Mouse (Mus musculus): Measurements from ENCODE around the gene Lbhd2. TPM values are rescaled to one million over a fixed set of nuclear protein-coding genes. Genes with fewer than 3 reads are reported as not detected.

Gene Lbhd2
- 4.3 and 11.8 TPM in 2 replicates for total RNA-seq (2014; rRNA removed)
- polyA plus RNA-seq (2015; fragmentation: Nextera tagmentation; extraction: Ambion mirVana): 6.0 and 7.8 TPM in 2 replicates

DNA sequence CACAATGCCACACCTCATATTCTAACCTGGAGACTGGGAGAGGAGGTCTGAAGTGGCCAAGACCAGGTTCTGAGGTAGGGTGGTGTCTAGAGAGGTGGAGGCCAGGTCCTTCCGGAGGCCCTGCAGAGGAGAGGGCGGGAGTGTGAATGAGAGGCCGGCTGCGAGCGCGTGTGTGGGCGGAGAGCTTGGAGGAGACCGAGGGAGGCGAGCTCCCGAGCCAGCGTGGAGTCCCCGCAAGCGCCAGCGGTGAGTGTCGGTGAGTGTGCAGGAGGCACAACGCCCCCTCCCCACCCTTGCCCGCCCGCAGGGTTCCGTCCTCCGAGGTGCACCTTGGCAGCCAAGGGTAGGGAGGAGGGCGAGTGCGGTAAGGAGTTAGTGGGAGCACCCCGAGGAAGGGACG is at the start of gene Lbhd2:
Gene Lbhd2, plus strand, starts transcription at position 188 of the 400 bp plus-strand sequence.
- H3K9ac ChIP-seq (replicated peaks; ENCODE audit: low read length): no peak within 1 kb of the TSS
- no peak for TF ChIP-seq CTCF (IDR thresholded peaks at IDR 0.05; ENCODE audit: low read depth)
- WGBS: 3% methylated on average over 22 of the region's 24 CpGs
- H3K27ac ChIP-seq: no peak within 1 kb of the TSS
- no peaks in the 10 kb centered on the region for H3K27me3 ChIP-seq (ENCODE audit: insufficient read depth, low read length)
- no peak for DNase-seq (ENCODE audit: low spot score)
- peak within 1 kb of the TSS; percentile 23 for H3K4me3 ChIP-seq (ENCODE audit: low read length)
- ATAC-seq: no peak
- H3K4me1 ChIP-seq (ENCODE audit: insufficient read depth, low read length): peaks cover 12% of the 10 kb centered on the region; the same call in 1 of the 2 replicates
- H3K4me2 ChIP-seq (ENCODE audit: low read depth, low read length): peak within 1 kb of the TSS; percentile 46
- no peaks in the 10 kb centered on the region for H3K36me3 ChIP-seq (ENCODE audit: insufficient read depth, low read length)
- no peaks in the 10 kb centered on the region for H3K9me3 ChIP-seq (ENCODE audit: low read length)

DNA sequence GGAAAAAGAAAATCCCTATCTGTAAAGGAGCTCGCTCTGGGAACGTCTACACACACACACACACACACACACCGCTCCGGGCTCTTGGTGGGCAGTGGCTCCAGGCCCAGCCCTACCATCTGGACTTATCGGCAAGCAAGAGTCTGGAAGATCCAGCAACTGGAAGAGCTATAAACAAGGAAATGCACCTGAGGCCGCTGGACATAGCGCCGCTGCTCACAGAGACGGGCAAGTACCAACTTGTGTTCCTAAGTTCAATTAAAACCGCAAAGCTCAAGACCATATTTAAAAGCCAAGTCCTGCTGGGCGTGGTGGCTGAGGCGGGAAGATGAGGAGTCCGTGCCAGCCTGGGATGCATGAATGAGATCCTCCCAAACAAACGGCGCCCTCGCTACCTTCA is 45.9 kb upstream of the Lbhd2 start:
- Histone ChIP-seq H3K9ac (replicated peaks; ENCODE audit: low read length) (no peak overlapping the region), H3K36me3 (ENCODE audit: insufficient read depth, low read length) (no peaks in the 10 kb centered on the region), H3K4me2 (ENCODE audit: low read depth, low read length) (peak overlapping the region; percentile 34; the same call in 1 of the 2 replicates), H3K9me3 (ENCODE audit: low read length) (no peaks in the 10 kb centered on the region), H3K4me3 (ENCODE audit: low read length) (no peak overlapping the region), H3K27me3 (ENCODE audit: insufficient read depth, low read length) (no peaks in the 10 kb centered on the region), H3K27ac (peak overlapping the region; percentile 29; the same call in 1 of the 2 replicates), H3K4me1 (ENCODE audit: insufficient read depth, low read length) (peaks cover 16% of the 10 kb centered on the region)
- no peak for TF ChIP-seq CTCF (IDR thresholded peaks at IDR 0.05; ENCODE audit: low read depth)
- DNase-seq (ENCODE audit: low spot score): peak; percentile 45
- 66% methylated on average over 16 of the region's 16 CpGs for whole genome bisulfite sequencing
- no peak; the same call in 1 of the 2 replicates for ATAC-seq

DNA sequence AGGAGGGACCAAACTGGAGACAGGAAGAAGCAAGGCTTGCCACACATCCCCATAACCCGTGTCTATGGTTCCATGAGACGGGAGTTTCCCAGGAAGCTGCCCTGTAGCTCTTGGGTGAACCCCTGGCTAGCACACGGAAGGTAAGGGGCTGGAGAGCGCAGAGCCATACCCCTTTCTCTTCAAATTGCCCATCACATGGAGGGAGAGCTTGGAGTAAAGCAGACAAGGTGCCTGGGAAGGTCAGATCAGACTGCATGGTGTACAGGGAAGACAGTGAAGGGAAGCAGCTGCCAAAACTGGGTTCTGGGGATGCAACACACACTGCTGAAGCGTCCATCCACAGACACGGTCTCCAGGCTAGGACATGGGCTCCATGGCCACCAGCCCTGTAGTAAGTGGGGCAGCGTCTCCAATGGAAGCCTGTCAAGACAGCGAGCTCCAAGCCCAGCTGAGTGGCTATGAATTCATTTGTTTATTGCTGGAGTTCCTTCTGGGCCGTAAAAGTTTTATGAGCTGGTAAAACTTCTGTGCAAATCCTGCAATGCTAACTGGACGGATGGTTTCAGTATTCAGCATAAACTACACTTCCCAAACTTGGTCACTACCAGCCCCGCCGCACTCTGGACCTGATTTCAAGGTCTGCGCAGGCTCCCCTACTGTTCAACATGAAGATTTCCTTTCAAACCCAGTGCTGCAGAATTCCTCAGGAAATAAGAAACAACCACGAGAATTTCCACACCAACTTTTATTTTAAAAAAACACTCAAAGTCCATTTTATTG is 45.1 kb upstream of the Lbhd2 start:
- Histone ChIP-seq H3K4me2 (ENCODE audit: low read depth, low read length) (peak overlapping the region; percentile 34; the same call in 1 of the 2 replicates), H3K9me3 (ENCODE audit: low read length) (no peaks in the 10 kb centered on the region), H3K4me3 (ENCODE audit: low read length) (no peak overlapping the region), H3K36me3 (ENCODE audit: insufficient read depth, low read length) (no peaks in the 10 kb centered on the region), H3K27ac (peak overlapping the region; percentile 29; the same call in 1 of the 2 replicates), H3K9ac (replicated peaks; ENCODE audit: low read length) (no peak overlapping the region), H3K27me3 (ENCODE audit: insufficient read depth, low read length) (no peaks in the 10 kb centered on the region), H3K4me1 (ENCODE audit: insufficient read depth, low read length) (peaks cover 16% of the 10 kb centered on the region)
- TF ChIP-seq CTCF (IDR thresholded peaks at IDR 0.05; ENCODE audit: low read depth): no peak
- no peak for DNase-seq (ENCODE audit: low spot score)
- ATAC-seq: no peak
- WGBS: 82% methylated on average over 14 of the region's 14 CpGs

DNA sequence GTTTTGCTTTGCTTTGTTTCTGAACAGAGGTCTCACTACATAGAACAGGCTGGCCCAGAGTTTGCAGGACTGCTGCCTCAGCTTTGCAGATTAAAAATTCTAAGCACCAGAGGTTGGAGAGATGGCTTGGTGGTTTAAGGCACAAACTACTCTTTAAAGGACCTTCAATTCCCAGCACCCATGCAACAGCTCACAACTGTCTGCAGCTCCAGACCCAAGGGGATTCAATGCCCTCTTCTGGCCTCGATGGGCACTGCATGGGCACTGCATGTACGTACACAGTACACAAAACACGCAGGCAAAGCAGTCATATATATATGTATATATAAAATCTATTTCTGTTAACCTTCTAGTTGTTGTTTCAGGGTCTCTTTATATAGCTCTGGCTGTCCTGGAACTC is 42.4 kb upstream of the Lbhd2 start:
- Histone ChIP-seq H3K9ac (replicated peaks; ENCODE audit: low read length) (no peak overlapping the region), H3K27me3 (ENCODE audit: insufficient read depth, low read length) (no peaks in the 10 kb centered on the region), H3K36me3 (ENCODE audit: insufficient read depth, low read length) (no peaks in the 10 kb centered on the region), H3K27ac (no peak overlapping the region), H3K4me1 (ENCODE audit: insufficient read depth, low read length) (peaks cover 12% of the 10 kb centered on the region), H3K4me3 (ENCODE audit: low read length) (no peak overlapping the region), H3K9me3 (ENCODE audit: low read length) (no peaks in the 10 kb centered on the region), H3K4me2 (ENCODE audit: low read depth, low read length) (no peak overlapping the region)
- WGBS: 91% methylated on average over 3 of the region's 3 CpGs
- DNase-seq (ENCODE audit: low spot score) (no peak), ATAC-seq (no peak)
- peak; percentile 44 for TF ChIP-seq CTCF (IDR thresholded peaks at IDR 0.05; ENCODE audit: low read depth)

DNA sequence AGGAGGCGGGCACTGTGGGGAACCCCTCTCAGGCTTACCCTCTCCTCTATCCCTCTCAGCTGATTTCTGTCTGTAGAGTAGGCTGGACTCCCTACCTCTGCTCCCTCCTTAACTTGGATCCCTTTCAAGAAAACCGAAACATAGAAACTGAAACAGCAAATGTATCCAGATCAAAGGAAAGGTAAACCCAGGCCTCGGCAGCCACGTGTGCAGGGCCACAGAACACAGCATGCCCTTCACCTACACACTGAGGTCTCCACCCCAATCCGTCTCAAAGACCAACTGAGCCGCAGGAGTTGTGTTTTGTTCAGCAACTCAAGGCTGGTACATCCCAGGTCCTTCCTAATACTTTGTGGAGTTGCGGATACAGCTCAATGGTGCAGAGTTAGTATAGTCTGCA is 39.5 kb upstream of the Lbhd2 start:
- no peak for ATAC-seq
- Histone ChIP-seq H3K9ac (replicated peaks; ENCODE audit: low read length) (no peak overlapping the region), H3K4me1 (ENCODE audit: insufficient read depth, low read length) (no peaks in the 10 kb centered on the region; the same call in 1 of the 2 replicates), H3K27me3 (ENCODE audit: insufficient read depth, low read length) (no peaks in the 10 kb centered on the region), H3K9me3 (ENCODE audit: low read length) (no peaks in the 10 kb centered on the region), H3K36me3 (ENCODE audit: insufficient read depth, low read length) (no peaks in the 10 kb centered on the region), H3K27ac (no peak overlapping the region), H3K4me3 (ENCODE audit: low read length) (no peak overlapping the region), H3K4me2 (ENCODE audit: low read depth, low read length) (no peak overlapping the region)
- WGBS: 81% methylated on average over 7 of the region's 7 CpGs
- TF ChIP-seq CTCF (IDR thresholded peaks at IDR 0.05; ENCODE audit: low read depth): no peak
- DNase-seq (ENCODE audit: low spot score): no peak

DNA sequence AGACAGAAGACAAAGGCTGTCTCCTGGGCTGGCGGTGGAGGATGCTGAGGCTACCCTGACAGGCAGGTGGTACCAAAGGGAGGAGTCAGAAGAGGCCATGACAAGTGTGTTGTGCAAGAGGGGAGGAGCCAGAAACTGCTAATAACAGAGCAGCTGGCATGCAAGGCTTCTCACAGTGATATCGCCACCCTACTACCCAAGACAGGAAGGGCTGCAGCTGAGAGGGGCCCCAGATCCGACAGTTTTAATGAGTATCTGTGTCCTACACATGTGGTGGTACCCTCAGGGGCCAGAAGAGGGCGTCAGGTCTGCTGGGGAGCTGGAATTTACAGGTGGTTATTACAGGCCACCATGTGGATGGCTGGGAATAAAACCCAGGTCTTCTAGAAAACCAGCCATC is 36.4 kb upstream of the Lbhd2 start:
- no peak overlapping the region for H3K4me2 ChIP-seq (ENCODE audit: low read depth, low read length)
- H3K27me3 ChIP-seq (ENCODE audit: insufficient read depth, low read length): no peaks in the 10 kb centered on the region
- TF ChIP-seq CTCF (IDR thresholded peaks at IDR 0.05; ENCODE audit: low read depth): peak; percentile 28
- no peaks in the 10 kb centered on the region for H3K9me3 ChIP-seq (ENCODE audit: low read length)
- no peak for DNase-seq (ENCODE audit: low spot score)
- H3K36me3 ChIP-seq (ENCODE audit: insufficient read depth, low read length): no peaks in the 10 kb centered on the region
- peak; percentile 45; the same call in 1 of the 2 replicates for ATAC-seq
- H3K4me1 ChIP-seq (ENCODE audit: insufficient read depth, low read length): no peaks in the 10 kb centered on the region
- no peak overlapping the region for H3K4me3 ChIP-seq (ENCODE audit: low read length)
- H3K27ac ChIP-seq: no peak overlapping the region
- 51% methylated on average over 4 of the region's 4 CpGs for WGBS
- H3K9ac ChIP-seq (replicated peaks; ENCODE audit: low read length): no peak overlapping the region

DNA sequence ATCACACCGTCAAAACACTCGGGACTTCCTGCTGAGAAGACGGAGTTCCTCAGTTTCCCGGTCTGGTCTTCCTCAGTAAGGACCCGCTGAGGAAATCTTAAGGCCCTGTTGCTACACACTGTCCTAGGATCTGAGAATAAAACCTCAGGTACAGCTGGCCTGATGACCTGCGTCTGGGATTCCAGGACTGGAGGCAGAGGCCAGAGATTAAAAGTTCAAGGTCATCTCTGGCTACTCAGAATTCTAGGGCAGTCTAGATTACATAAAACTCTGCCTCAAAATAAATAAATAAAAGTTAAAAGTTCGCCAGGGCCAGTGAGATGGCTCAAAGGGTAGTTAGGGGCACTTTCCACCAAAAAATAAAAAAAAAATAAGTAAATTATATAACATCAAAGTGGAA is 34.7 kb upstream of the Lbhd2 start:
- H3K27me3 ChIP-seq (ENCODE audit: insufficient read depth, low read length): no peaks in the 10 kb centered on the region
- no peak overlapping the region for H3K4me2 ChIP-seq (ENCODE audit: low read depth, low read length)
- no peak overlapping the region for H3K27ac ChIP-seq
- H3K36me3 ChIP-seq (ENCODE audit: insufficient read depth, low read length): no peaks in the 10 kb centered on the region
- TF ChIP-seq CTCF (IDR thresholded peaks at IDR 0.05; ENCODE audit: low read depth): no peak
- 83% methylated on average over 7 of the region's 7 CpGs for WGBS
- H3K4me3 ChIP-seq (ENCODE audit: low read length): no peak overlapping the region
- no peaks in the 10 kb centered on the region for H3K9me3 ChIP-seq (ENCODE audit: low read length)
- H3K4me1 ChIP-seq (ENCODE audit: insufficient read depth, low read length): peaks cover 5% of the 10 kb centered on the region
- H3K9ac ChIP-seq (replicated peaks; ENCODE audit: low read length): no peak overlapping the region
- ATAC-seq (no peak), DNase-seq (ENCODE audit: low spot score) (no peak)
